Mouse (Mus musculus): ENCODE results near the gene Pqlc2. TPM values are rescaled to one million over a fixed set of nuclear protein-coding genes. Genes with fewer than 3 reads are reported as not detected.

Pqlc2 gene
- polyA plus RNA-seq, 1 experiment: 10.1 TPM

DNA sequence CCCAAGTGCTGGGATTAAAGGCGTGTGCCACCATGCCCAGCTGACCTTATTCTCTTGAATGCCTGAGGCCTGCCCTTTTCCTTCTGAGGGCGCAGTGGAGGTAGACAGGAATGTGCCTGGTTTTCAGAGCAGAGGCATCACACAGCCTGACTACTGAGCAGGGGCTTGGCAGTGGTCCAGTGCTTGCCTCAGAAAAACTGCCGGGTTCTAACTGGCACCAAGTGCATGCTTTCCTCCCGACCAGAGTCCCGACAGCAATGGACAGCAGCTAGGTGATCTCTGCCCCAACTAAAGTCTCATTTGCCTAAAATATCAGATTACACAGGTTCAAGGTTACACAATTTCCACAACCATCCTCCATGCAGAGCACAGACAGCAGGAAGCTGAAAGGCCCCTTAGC lies 33.2 kb upstream of the Pqlc2 start:
- H3K9ac ChIP-seq (ENCODE audit: low read depth, poor library complexity, severe bottlenecking): no peak overlapping the region
- H3K4me3 ChIP-seq (ENCODE audit: low read depth, low read length): no peak overlapping the region
- no peak for TF ChIP-seq POLR2A (IDR thresholded peaks at IDR 0.05; ENCODE audit: insufficient read depth, low read length)
- TF ChIP-seq EP300 (IDR thresholded peaks at IDR 0.05; ENCODE audit: insufficient read depth, low read depth, low read length): no peak
- TF ChIP-seq CTCF (IDR thresholded peaks at IDR 0.05; ENCODE audit: low read depth, low read length): no peak
- H3K36me3 ChIP-seq (ENCODE audit: control insufficient read depth, insufficient read depth, low read length, poor library complexity, severe bottlenecking): peaks cover 7% of the 10 kb centered on the region
- no peaks in the 10 kb centered on the region for H3K4me1 ChIP-seq (ENCODE audit: control insufficient read depth, insufficient read depth, low read length)
- H3K27ac ChIP-seq (ENCODE audit: insufficient read depth, low read length): no peak overlapping the region
- no peaks in the 10 kb centered on the region for H3K9me3 ChIP-seq (replicated peaks; ENCODE audit: control insufficient read depth, insufficient read depth, low read length, poor library complexity, severe bottlenecking)
- H3K27me3 ChIP-seq (ENCODE audit: control insufficient read depth, insufficient read depth, low read length, poor library complexity, severe bottlenecking): no peaks in the 10 kb centered on the region

DNA sequence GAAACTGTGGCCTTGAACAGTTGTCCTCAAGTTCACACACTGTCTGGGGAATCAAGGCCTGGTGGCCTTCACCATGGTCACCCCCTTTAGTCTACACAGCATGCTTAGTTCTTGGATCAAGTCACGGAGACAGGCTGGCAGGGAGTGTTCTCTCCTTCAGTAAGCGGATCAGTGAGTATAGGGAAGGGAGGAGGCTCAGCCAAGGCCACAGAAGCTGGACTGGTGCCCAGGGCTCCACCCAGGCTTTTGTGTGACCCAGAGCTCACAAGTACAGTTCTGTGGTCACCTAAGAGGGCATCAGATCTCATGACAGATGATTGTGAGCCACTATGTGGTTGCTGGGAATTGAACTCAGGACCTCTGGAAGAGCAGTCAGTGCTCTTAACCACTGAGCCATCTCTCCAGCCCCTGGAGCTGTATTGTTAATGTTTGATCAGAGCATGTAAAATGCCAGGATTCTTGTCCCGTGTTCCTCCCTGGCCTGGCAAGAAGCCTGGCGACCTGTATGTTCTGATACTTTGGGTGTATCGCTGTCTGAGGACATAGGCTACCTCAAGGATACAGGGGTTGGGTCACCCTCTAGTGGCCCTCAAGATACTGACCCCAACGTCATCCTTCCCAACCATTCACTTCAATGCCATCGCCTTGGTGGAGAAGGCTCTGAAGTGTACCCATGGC lies 31.2 kb upstream of the Pqlc2 start:
- no peak overlapping the region for H3K27ac ChIP-seq (ENCODE audit: insufficient read depth, low read length)
- H3K4me3 ChIP-seq (ENCODE audit: low read depth, low read length): no peak overlapping the region
- H3K36me3 ChIP-seq (ENCODE audit: control insufficient read depth, insufficient read depth, low read length, poor library complexity, severe bottlenecking): no peaks in the 10 kb centered on the region
- peaks cover 2% of the 10 kb centered on the region for H3K4me1 ChIP-seq (ENCODE audit: control insufficient read depth, insufficient read depth, low read length)
- H3K27me3 ChIP-seq (ENCODE audit: control insufficient read depth, insufficient read depth, low read length, poor library complexity, severe bottlenecking): no peaks in the 10 kb centered on the region
- TF ChIP-seq POLR2A (IDR thresholded peaks at IDR 0.05; ENCODE audit: insufficient read depth, low read length) (no peak), CTCF (IDR thresholded peaks at IDR 0.05; ENCODE audit: low read depth, low read length) (no peak), EP300 (IDR thresholded peaks at IDR 0.05; ENCODE audit: insufficient read depth, low read depth, low read length) (no peak)
- H3K9ac ChIP-seq (ENCODE audit: low read depth, poor library complexity, severe bottlenecking): no peak overlapping the region
- no peaks in the 10 kb centered on the region for H3K9me3 ChIP-seq (replicated peaks; ENCODE audit: control insufficient read depth, insufficient read depth, low read length, poor library complexity, severe bottlenecking)

GRCm38 (mm10) chr4:139340835-139341234 lies 30.3 kb upstream of the Pqlc2 start:
- Histone ChIP-seq H3K36me3 (ENCODE audit: control insufficient read depth, insufficient read depth, low read length, poor library complexity, severe bottlenecking) (no peaks in the 10 kb centered on the region), H3K27me3 (ENCODE audit: control insufficient read depth, insufficient read depth, low read length, poor library complexity, severe bottlenecking) (no peaks in the 10 kb centered on the region), H3K9me3 (replicated peaks; ENCODE audit: control insufficient read depth, insufficient read depth, low read length, poor library complexity, severe bottlenecking) (no peaks in the 10 kb centered on the region), H3K4me1 (ENCODE audit: control insufficient read depth, insufficient read depth, low read length) (peaks cover 2% of the 10 kb centered on the region), H3K9ac (ENCODE audit: low read depth, poor library complexity, severe bottlenecking) (no peak overlapping the region), H3K27ac (ENCODE audit: insufficient read depth, low read length) (no peak overlapping the region), H3K4me3 (ENCODE audit: low read depth, low read length) (no peak overlapping the region)
- TF ChIP-seq EP300 (IDR thresholded peaks at IDR 0.05; ENCODE audit: insufficient read depth, low read depth, low read length) (no peak), CTCF (IDR thresholded peaks at IDR 0.05; ENCODE audit: low read depth, low read length) (no peak), POLR2A (IDR thresholded peaks at IDR 0.05; ENCODE audit: insufficient read depth, low read length) (no peak)

- Histone ChIP-seq H3K27me3 (ENCODE audit: control insufficient read depth, insufficient read depth, low read length, poor library complexity, severe bottlenecking) (no peaks in the 10 kb centered on the region), H3K36me3 (ENCODE audit: control insufficient read depth, insufficient read depth, low read length, poor library complexity, severe bottlenecking) (no peaks in the 10 kb centered on the region), H3K9ac (ENCODE audit: low read depth, poor library complexity, severe bottlenecking) (peak overlapping the region; percentile 71), H3K4me1 (ENCODE audit: control insufficient read depth, insufficient read depth, low read length) (peaks cover 3% of the 10 kb centered on the region), H3K4me3 (ENCODE audit: low read depth, low read length) (peak overlapping the region; percentile 34), H3K27ac (ENCODE audit: insufficient read depth, low read length) (no peak overlapping the region), H3K9me3 (replicated peaks; ENCODE audit: control insufficient read depth, insufficient read depth, low read length, poor library complexity, severe bottlenecking) (no peaks in the 10 kb centered on the region)
- TF ChIP-seq POLR2A (IDR thresholded peaks at IDR 0.05; ENCODE audit: insufficient read depth, low read length) (no peak), EP300 (IDR thresholded peaks at IDR 0.05; ENCODE audit: insufficient read depth, low read depth, low read length) (no peak), CTCF (IDR thresholded peaks at IDR 0.05; ENCODE audit: low read depth, low read length) (no peak)
These were observed 27.6 kb upstream of the Pqlc2 start for GRCm38 (mm10) chr4:139338145-139338544.

DNA sequence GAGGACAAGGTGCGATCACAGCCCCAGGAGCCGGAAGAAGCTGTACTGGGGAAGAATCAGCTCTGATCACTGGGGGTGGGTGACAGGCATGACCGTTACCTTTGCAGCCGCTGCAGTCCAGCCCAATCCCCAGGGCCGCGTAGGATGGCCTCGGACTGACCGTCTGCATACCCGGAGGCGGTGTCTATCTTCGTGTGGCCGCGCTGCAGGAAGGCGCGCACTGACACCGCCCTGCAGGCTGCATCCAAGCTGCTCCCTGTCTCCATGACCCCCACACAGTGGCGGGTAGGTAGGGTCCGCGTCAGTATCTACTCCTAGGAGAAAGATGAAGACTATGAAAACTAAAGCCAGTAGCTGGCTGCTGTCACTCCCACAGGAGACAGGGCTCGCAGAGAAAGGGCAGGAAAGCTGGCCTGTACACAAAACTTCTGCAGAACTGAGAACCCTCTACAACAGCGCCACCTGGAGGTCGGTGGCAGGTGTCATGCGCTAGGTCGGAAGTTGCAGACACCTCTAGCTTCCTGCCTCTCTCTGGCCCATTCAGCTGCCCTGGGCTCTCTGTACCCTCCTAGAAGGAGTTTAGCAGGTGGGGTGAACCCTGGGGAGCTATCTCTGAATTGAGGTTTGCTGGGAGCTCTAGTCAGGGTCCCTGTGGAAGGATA lies 26.4 kb upstream of the Pqlc2 start:
- Histone ChIP-seq H3K4me3 (ENCODE audit: low read depth, low read length) (peak overlapping the region; percentile 35), H3K27me3 (ENCODE audit: control insufficient read depth, insufficient read depth, low read length, poor library complexity, severe bottlenecking) (no peaks in the 10 kb centered on the region), H3K9ac (ENCODE audit: low read depth, poor library complexity, severe bottlenecking) (no peak overlapping the region)

DNA sequence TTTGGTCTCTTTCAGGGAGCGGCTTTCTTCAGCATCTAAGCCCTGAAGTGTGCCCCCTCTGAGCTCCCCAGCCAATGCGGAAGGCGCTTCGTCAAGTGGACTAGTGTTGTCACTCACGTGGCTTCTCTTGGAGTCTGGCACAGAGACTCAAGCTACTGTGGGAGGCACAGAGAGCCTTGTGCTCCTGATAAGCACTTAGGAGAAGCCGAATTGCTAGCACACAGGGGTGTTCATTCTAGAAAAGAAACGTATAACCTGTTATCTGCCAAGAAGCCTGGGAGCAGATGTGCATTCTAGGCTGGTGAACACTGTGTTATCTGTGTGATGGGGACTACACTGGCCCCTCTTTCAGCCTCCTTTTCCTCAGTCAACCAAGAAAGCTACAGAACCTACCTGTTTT lies 25.0 kb upstream of the Pqlc2 start:
- H3K36me3 ChIP-seq (ENCODE audit: control insufficient read depth, insufficient read depth, low read length, poor library complexity, severe bottlenecking): no peaks in the 10 kb centered on the region
- no peaks in the 10 kb centered on the region for H3K9me3 ChIP-seq (replicated peaks; ENCODE audit: control insufficient read depth, insufficient read depth, low read length, poor library complexity, severe bottlenecking)
- H3K27ac ChIP-seq (ENCODE audit: insufficient read depth, low read length): no peak overlapping the region
- peaks cover 3% of the 10 kb centered on the region for H3K4me1 ChIP-seq (ENCODE audit: control insufficient read depth, insufficient read depth, low read length)
- no peaks in the 10 kb centered on the region for H3K27me3 ChIP-seq (ENCODE audit: control insufficient read depth, insufficient read depth, low read length, poor library complexity, severe bottlenecking)
- no peak overlapping the region for H3K9ac ChIP-seq (ENCODE audit: low read depth, poor library complexity, severe bottlenecking)
- no peak overlapping the region for H3K4me3 ChIP-seq (ENCODE audit: low read depth, low read length)
- TF ChIP-seq CTCF (IDR thresholded peaks at IDR 0.05; ENCODE audit: low read depth, low read length) (no peak), EP300 (IDR thresholded peaks at IDR 0.05; ENCODE audit: insufficient read depth, low read depth, low read length) (no peak), POLR2A (IDR thresholded peaks at IDR 0.05; ENCODE audit: insufficient read depth, low read length) (no peak)

More for the DNA sequence above, 26.4 kb upstream of the Pqlc2 start:
- H3K4me1 ChIP-seq (ENCODE audit: control insufficient read depth, insufficient read depth, low read length): peaks cover 3% of the 10 kb centered on the region
- H3K27ac ChIP-seq (ENCODE audit: insufficient read depth, low read length): no peak overlapping the region
- no peaks in the 10 kb centered on the region for H3K36me3 ChIP-seq (ENCODE audit: control insufficient read depth, insufficient read depth, low read length, poor library complexity, severe bottlenecking)
- TF ChIP-seq POLR2A (IDR thresholded peaks at IDR 0.05; ENCODE audit: insufficient read depth, low read length): no peak
- peak; percentile 82 for TF ChIP-seq CTCF (IDR thresholded peaks at IDR 0.05; ENCODE audit: low read depth, low read length)
- H3K9me3 ChIP-seq (replicated peaks; ENCODE audit: control insufficient read depth, insufficient read depth, low read length, poor library complexity, severe bottlenecking): no peaks in the 10 kb centered on the region
